Mouse (Mus musculus): ENCODE measurements around the gene Tpd52l2. TPM values are rescaled to one million over a fixed set of nuclear protein-coding genes. Genes with fewer than 3 reads are reported as not detected.

The Tpd52l2 gene
- polyA plus RNA-seq, 1 experiment from 2014 or later: 112 TPM

GRCm38 (mm10) chr2:181483120-181483519 is 13.8 kb upstream of the Tpd52l2 start:
- Histone ChIP-seq H3K4me1 (ENCODE audit: control insufficient read depth, insufficient read depth, low read length) (no peaks in the 10 kb centered on the region), H3K9ac (replicated peaks; ENCODE audit: low read length) (no peak overlapping the region), H3K4me3 (replicated peaks; ENCODE audit: low read depth, low read length) (no peak overlapping the region), H3K27ac (replicated peaks; ENCODE audit: low read depth, low read length) (no peak overlapping the region), H3K27me3 (ENCODE audit: control insufficient read depth, insufficient read depth, low read length) (no peaks in the 10 kb centered on the region), H3K9me3 (ENCODE audit: control insufficient read depth, low read length) (no peaks in the 10 kb centered on the region), H3K4me2 (ENCODE audit: low read length) (no peak overlapping the region), H3K36me3 (ENCODE audit: control insufficient read depth, insufficient read depth, low read length) (no peaks in the 10 kb centered on the region)
- DNase-seq (no peak), ATAC-seq (ENCODE audit: low FRiP score, low TSS enrichment) (no peak)
- 51% methylated on average over 2 of the region's 2 CpGs for WGBS

- no peak for ATAC-seq (ENCODE audit: low FRiP score, low TSS enrichment)
- WGBS: 40% methylated on average over 7 of the region's 7 CpGs
Observed at GRCm38 (mm10) chr2:181483562-181484318, 13.2 kb upstream of the Tpd52l2 start.

GRCm38 (mm10) chr2:181484456-181485233 is 12.3 kb upstream of the Tpd52l2 start:
- Histone ChIP-seq H3K27me3 (ENCODE audit: control insufficient read depth, insufficient read depth, low read length) (no peaks in the 10 kb centered on the region), H3K4me3 (replicated peaks; ENCODE audit: low read depth, low read length) (no peak overlapping the region), H3K36me3 (ENCODE audit: control insufficient read depth, insufficient read depth, low read length) (no peaks in the 10 kb centered on the region), H3K9me3 (ENCODE audit: control insufficient read depth, low read length) (no peaks in the 10 kb centered on the region), H3K27ac (replicated peaks; ENCODE audit: low read depth, low read length) (no peak overlapping the region), H3K9ac (replicated peaks; ENCODE audit: low read length) (no peak overlapping the region), H3K4me2 (ENCODE audit: low read length) (no peak overlapping the region), H3K4me1 (ENCODE audit: control insufficient read depth, insufficient read depth, low read length) (no peaks in the 10 kb centered on the region)
- 72% methylated on average over 6 of the region's 6 CpGs for WGBS
- DNase-seq: no peak
- no peak for ATAC-seq (ENCODE audit: low FRiP score, low TSS enrichment)

More at GRCm38 (mm10) chr2:181483562-181484318, 13.2 kb upstream of the Tpd52l2 start:
- Histone ChIP-seq H3K27me3 (ENCODE audit: control insufficient read depth, insufficient read depth, low read length) (no peaks in the 10 kb centered on the region), H3K4me3 (replicated peaks; ENCODE audit: low read depth, low read length) (no peak overlapping the region), H3K9me3 (ENCODE audit: control insufficient read depth, low read length) (no peaks in the 10 kb centered on the region), H3K9ac (replicated peaks; ENCODE audit: low read length) (no peak overlapping the region), H3K27ac (replicated peaks; ENCODE audit: low read depth, low read length) (no peak overlapping the region), H3K36me3 (ENCODE audit: control insufficient read depth, insufficient read depth, low read length) (no peaks in the 10 kb centered on the region), H3K4me1 (ENCODE audit: control insufficient read depth, insufficient read depth, low read length) (no peaks in the 10 kb centered on the region), H3K4me2 (ENCODE audit: low read length) (no peak overlapping the region)
- peak; percentile 31 for DNase-seq

- no peaks in the 10 kb centered on the region for H3K9me3 ChIP-seq (ENCODE audit: control insufficient read depth, low read length)
- no peak overlapping the region for H3K4me2 ChIP-seq (ENCODE audit: low read length)
- ATAC-seq (ENCODE audit: low FRiP score, low TSS enrichment) (no peak), DNase-seq (no peak)
- H3K27me3 ChIP-seq (ENCODE audit: control insufficient read depth, insufficient read depth, low read length): no peaks in the 10 kb centered on the region
- H3K27ac ChIP-seq (replicated peaks; ENCODE audit: low read depth, low read length): no peak overlapping the region
- no peak overlapping the region for H3K9ac ChIP-seq (replicated peaks; ENCODE audit: low read length)
- WGBS: 30% methylated on average over 1 of the region's 1 CpGs
- no peak overlapping the region for H3K4me3 ChIP-seq (replicated peaks; ENCODE audit: low read depth, low read length)
- no peaks in the 10 kb centered on the region for H3K36me3 ChIP-seq (ENCODE audit: control insufficient read depth, insufficient read depth, low read length)
- H3K4me1 ChIP-seq (ENCODE audit: control insufficient read depth, insufficient read depth, low read length): no peaks in the 10 kb centered on the region
Observed at GRCm38 (mm10) chr2:181485741-181486140, 11.2 kb upstream of the Tpd52l2 start.

- DNase-seq (no peak), ATAC-seq (ENCODE audit: low FRiP score, low TSS enrichment) (no peak)
- Histone ChIP-seq H3K36me3 (ENCODE audit: control insufficient read depth, insufficient read depth, low read length) (no peaks in the 10 kb centered on the region), H3K4me1 (ENCODE audit: control insufficient read depth, insufficient read depth, low read length) (no peaks in the 10 kb centered on the region), H3K4me3 (replicated peaks; ENCODE audit: low read depth, low read length) (no peak overlapping the region), H3K9ac (replicated peaks; ENCODE audit: low read length) (no peak overlapping the region), H3K27me3 (ENCODE audit: control insufficient read depth, insufficient read depth, low read length) (no peaks in the 10 kb centered on the region), H3K4me2 (ENCODE audit: low read length) (no peak overlapping the region), H3K9me3 (ENCODE audit: control insufficient read depth, low read length) (no peaks in the 10 kb centered on the region), H3K27ac (replicated peaks; ENCODE audit: low read depth, low read length) (no peak overlapping the region)
- 51% methylated on average over 5 of the region's 5 CpGs for WGBS
Observed at GRCm38 (mm10) chr2:181487338-181488277, 9.3 kb upstream of the Tpd52l2 start.

- Histone ChIP-seq H3K36me3 (ENCODE audit: control insufficient read depth, insufficient read depth, low read length) (no peaks in the 10 kb centered on the region), H3K9me3 (ENCODE audit: control insufficient read depth, low read length) (no peaks in the 10 kb centered on the region), H3K4me2 (ENCODE audit: low read length) (no peak overlapping the region), H3K27me3 (ENCODE audit: control insufficient read depth, insufficient read depth, low read length) (no peaks in the 10 kb centered on the region), H3K27ac (replicated peaks; ENCODE audit: low read depth, low read length) (no peak overlapping the region), H3K9ac (replicated peaks; ENCODE audit: low read length) (no peak overlapping the region), H3K4me3 (replicated peaks; ENCODE audit: low read depth, low read length) (no peak overlapping the region), H3K4me1 (ENCODE audit: control insufficient read depth, insufficient read depth, low read length) (no peaks in the 10 kb centered on the region)
- DNase-seq (no peak), ATAC-seq (ENCODE audit: low FRiP score, low TSS enrichment) (no peak)
- 25% methylated on average over 7 of the region's 7 CpGs for WGBS
Observed at GRCm38 (mm10) chr2:181491432-181492205, 5.3 kb upstream of the Tpd52l2 start.

GRCm38 (mm10) chr2:181492206-181492605 is 4.7 kb upstream of the Tpd52l2 start:
- no peaks in the 10 kb centered on the region for H3K4me1 ChIP-seq (ENCODE audit: control insufficient read depth, insufficient read depth, low read length)
- 51% methylated on average over 3 of the region's 3 CpGs for WGBS
- no peak overlapping the region for H3K9ac ChIP-seq (replicated peaks; ENCODE audit: low read length)
- H3K36me3 ChIP-seq (ENCODE audit: control insufficient read depth, insufficient read depth, low read length): no peaks in the 10 kb centered on the region
- H3K4me2 ChIP-seq (ENCODE audit: low read length): no peak overlapping the region
- DNase-seq (no peak), ATAC-seq (ENCODE audit: low FRiP score, low TSS enrichment) (no peak)
- no peaks in the 10 kb centered on the region for H3K9me3 ChIP-seq (ENCODE audit: control insufficient read depth, low read length)
- H3K27ac ChIP-seq (replicated peaks; ENCODE audit: low read depth, low read length): no peak overlapping the region
- no peak overlapping the region for H3K4me3 ChIP-seq (replicated peaks; ENCODE audit: low read depth, low read length)
- no peaks in the 10 kb centered on the region for H3K27me3 ChIP-seq (ENCODE audit: control insufficient read depth, insufficient read depth, low read length)

All from midbrain, embryonic 14.5 days (tissue).